Mouse (Mus musculus) forebrain, embryonic 10.5 days (tissue): Measurements from ENCODE around the gene Cacnb4. TPM values are rescaled to one million over a fixed set of nuclear protein-coding genes. Genes with fewer than 3 reads are reported as not detected.

ENCODE experiments used
- DNase-seq: peaks from one replicate; pipeline ENCODE4 v3.0.0-alpha.2; 2017; ENCODE audit warnings: low spot score; ENCODE audit errors: extremely low spot score
- H3K27ac ChIP-seq: fragments of 300-500 bp; sonication (generic); 2 replicates; pipeline ENCODE4 v1.5.1; 2016; ENCODE audit warnings: mild to moderate bottlenecking
- H3K27me3 ChIP-seq: fragments of 300-500 bp; sonication (generic); 2 replicates; pipeline ENCODE4 v1.6.1; 2016; ENCODE audit warnings: mild to moderate bottlenecking; ENCODE audit not compliant: poor library complexity, severe bottlenecking
- H3K36me3 ChIP-seq: fragments of 300-500 bp; sonication (generic); replicated peaks from 2 replicates; pipeline ENCODE4 v1.6.1; 2016; ENCODE audit warnings: mild to moderate bottlenecking, moderate library complexity
- H3K4me1 ChIP-seq: fragments of 300-500 bp; sonication (generic); 2 replicates; pipeline ENCODE4 v1.6.1; 2016
- H3K4me3 ChIP-seq: fragments of 300-500 bp; sonication (generic); 2 replicates; pipeline ENCODE4 v1.5.1; 2016; ENCODE audit warnings: mild to moderate bottlenecking, moderate library complexity
- H3K9me3 ChIP-seq: fragments of 300-500 bp; sonication (generic); 2 replicates; pipeline ENCODE4 v1.6.1; 2016; ENCODE audit warnings: mild to moderate bottlenecking, moderate library complexity
- WGBS: fragments of 180-500 bp; shearing (Covaris S2); methylation state at CpG from one replicate; pipeline ENCODE4 v1.1.7; 2016; 5-methylcytosine and 5-hydroxymethylcytosine counted together
- polyA plus RNA-seq: library from polyadenylated mRNA; unstranded; fragments of >200 nt; fragmentation: Nextera tagmentation; extraction: Ambion mirVana; gene quantifications from 2 replicates; pipeline ENCODE4 v1.2.1, GENCODE M21; 2016

Cacnb4 gene
- polyA plus RNA-seq, 1 experiment from 2014 or later: 0.50 TPM

- H3K27me3 ChIP-seq: 0 out of 2 replicates have a peak, but pooled peaks cover 5% of the 10 kb centered on the region
- H3K4me3 ChIP-seq: no peak overlapping the region
- DNase-seq: no peak
- peaks cover 35% of the 10 kb centered on the region for H3K4me1 ChIP-seq
- no peaks in the 10 kb centered on the region for H3K9me3 ChIP-seq
- peaks cover 4% of the 10 kb centered on the region; the same call in 1 of the 2 replicates for H3K36me3 ChIP-seq
- 91% methylated on average over 3 of the region's 3 CpGs for WGBS
- H3K27ac ChIP-seq: no peak overlapping the region
Observed at GRCm38 (mm10) chr2:52426041-52426440, 250.6 kb downstream of the Cacnb4 start.

GRCm38 (mm10) chr2:52425523-52425795 lies 251.2 kb downstream of the Cacnb4 start:
- no peaks in the 10 kb centered on the region for H3K9me3 ChIP-seq
- no peak for DNase-seq
- H3K36me3 ChIP-seq: peaks cover 4% of the 10 kb centered on the region; the same call in 1 of the 2 replicates
- WGBS: 29% methylated on average over 10 of the region's 10 CpGs
- H3K27ac ChIP-seq: peak overlapping the region; percentile 98
- H3K4me3 ChIP-seq: peak overlapping the region; percentile 93
- 0 out of 2 replicates have a peak, but pooled peaks cover 5% of the 10 kb centered on the region for H3K27me3 ChIP-seq
- H3K4me1 ChIP-seq: peaks cover 37% of the 10 kb centered on the region

GRCm38 (mm10) chr2:52424747-52425522 lies 251.7 kb downstream of the Cacnb4 start, which contains the start of gene Arl5a:
Gene Arl5a (minus strand): TSS chr2:52424901.
- DNase-seq: peak; percentile 95
- under 1% methylated on average over 57 of the region's 57 CpGs for WGBS
- peaks cover 4% of the 10 kb centered on the region; the same call in 1 of the 2 replicates for H3K36me3 ChIP-seq
- peaks cover 37% of the 10 kb centered on the region for H3K4me1 ChIP-seq
- H3K27ac ChIP-seq: peak within 1 kb of the TSS; percentile 98
- 0 out of 2 replicates have a peak, but pooled peaks cover 5% of the 10 kb centered on the region for H3K27me3 ChIP-seq
- no peaks in the 10 kb centered on the region for H3K9me3 ChIP-seq
- H3K4me3 ChIP-seq: peak within 1 kb of the TSS; percentile 93

- Histone ChIP-seq H3K27me3 (0 out of 2 replicates have a peak, but pooled peaks cover 5% of the 10 kb centered on the region), H3K9me3 (peaks cover 2% of the 10 kb centered on the region; the same call in 1 of the 2 replicates), H3K27ac (peak overlapping the region; percentile 98), H3K36me3 (peaks cover 4% of the 10 kb centered on the region; the same call in 1 of the 2 replicates), H3K4me1 (peaks cover 37% of the 10 kb centered on the region), H3K4me3 (peak overlapping the region; percentile 93)
- DNase-seq: peak; percentile 59
- 0% methylated on average over 42 of the region's 42 CpGs for WGBS
Observed at GRCm38 (mm10) chr2:52424248-52424728, 252.3 kb downstream of the Cacnb4 start.

GRCm38 (mm10) chr2:52423611-52424247 lies 252.9 kb downstream of the Cacnb4 start:
- Histone ChIP-seq H3K4me1 (peaks cover 37% of the 10 kb centered on the region), H3K4me3 (peak overlapping the region; percentile 93), H3K9me3 (peaks cover 2% of the 10 kb centered on the region; the same call in 1 of the 2 replicates), H3K27ac (peak overlapping the region; percentile 98), H3K36me3 (peaks cover 8% of the 10 kb centered on the region; the same call in 1 of the 2 replicates), H3K27me3 (0 out of 2 replicates have a peak, but pooled peaks cover 5% of the 10 kb centered on the region)
- WGBS: 4% methylated on average over 16 of the region's 16 CpGs
- DNase-seq: no peak

- WGBS: 69% methylated on average over 8 of the region's 8 CpGs
- DNase-seq: no peak
- peaks cover 15% of the 10 kb centered on the region for H3K36me3 ChIP-seq
- H3K9me3 ChIP-seq: peaks cover 2% of the 10 kb centered on the region; the same call in 1 of the 2 replicates
- peaks cover 37% of the 10 kb centered on the region for H3K4me1 ChIP-seq
- H3K27ac ChIP-seq: 0 out of 2 replicates have a peak overlapping the region, but pooled peaks have one; percentile 98
- 0 out of 2 replicates have a peak, but pooled peaks cover 5% of the 10 kb centered on the region for H3K27me3 ChIP-seq
- H3K4me3 ChIP-seq: peak overlapping the region; percentile 93
Observed at GRCm38 (mm10) chr2:52422871-52423610, 253.6 kb downstream of the Cacnb4 start.

GRCm38 (mm10) chr2:52421197-52421596 lies 255.4 kb downstream of the Cacnb4 start:
- WGBS: 72% methylated on average over 6 of the region's 6 CpGs
- no peak for DNase-seq
- H3K4me1 ChIP-seq: peaks cover 37% of the 10 kb centered on the region

GRCm38 (mm10) chr2:52420001-52420710 lies 256.5 kb downstream of the Cacnb4 start:
- no peak overlapping the region for H3K27ac ChIP-seq

More at GRCm38 (mm10) chr2:52421197-52421596, 255.4 kb downstream of the Cacnb4 start:
- H3K36me3 ChIP-seq: peaks cover 31% of the 10 kb centered on the region
- peaks cover 18% of the 10 kb centered on the region for H3K9me3 ChIP-seq
- H3K4me3 ChIP-seq: no peak overlapping the region
- no peak overlapping the region for H3K27ac ChIP-seq
- 0 out of 2 replicates have a peak, but pooled peaks cover 5% of the 10 kb centered on the region for H3K27me3 ChIP-seq

GRCm38 (mm10) chr2:52419295-52419694 lies 257.3 kb downstream of the Cacnb4 start:
- Histone ChIP-seq H3K27me3 (no peaks in the 10 kb centered on the region), H3K4me3 (no peak overlapping the region), H3K36me3 (peaks cover 50% of the 10 kb centered on the region), H3K27ac (no peak overlapping the region), H3K4me1 (peaks cover 30% of the 10 kb centered on the region), H3K9me3 (peaks cover 28% of the 10 kb centered on the region)
- no peak for DNase-seq
- WGBS: 84% methylated on average over 6 of the region's 6 CpGs

More at GRCm38 (mm10) chr2:52420001-52420710, 256.5 kb downstream of the Cacnb4 start:
- H3K9me3 ChIP-seq: peaks cover 28% of the 10 kb centered on the region
- peaks cover 30% of the 10 kb centered on the region for H3K4me1 ChIP-seq
- H3K36me3 ChIP-seq: peaks cover 42% of the 10 kb centered on the region
- no peak overlapping the region for H3K4me3 ChIP-seq
- DNase-seq: no peak
- no peaks in the 10 kb centered on the region for H3K27me3 ChIP-seq
- WGBS: 94% methylated on average over 7 of the region's 7 CpGs

- peaks cover 70% of the 10 kb centered on the region for H3K9me3 ChIP-seq
- 97% methylated on average over 5 of the region's 5 CpGs for WGBS
- no peak overlapping the region for H3K27ac ChIP-seq
- no peak for DNase-seq
- no peak overlapping the region for H3K4me3 ChIP-seq
- no peaks in the 10 kb centered on the region for H3K4me1 ChIP-seq
- peaks cover 98% of the 10 kb centered on the region for H3K36me3 ChIP-seq
- no peaks in the 10 kb centered on the region for H3K27me3 ChIP-seq
Observed at GRCm38 (mm10) chr2:52412524-52413037, 264.1 kb downstream of the Cacnb4 start.

GRCm38 (mm10) chr2:52406480-52406879 lies 270.2 kb downstream of the Cacnb4 start:
- WGBS: 88% methylated on average over 1 of the region's 1 CpGs
- Histone ChIP-seq H3K27ac (no peak overlapping the region), H3K27me3 (no peaks in the 10 kb centered on the region), H3K4me3 (no peak overlapping the region), H3K9me3 (peaks cover 32% of the 10 kb centered on the region), H3K4me1 (no peaks in the 10 kb centered on the region), H3K36me3 (peaks cover 95% of the 10 kb centered on the region)
- no peak for DNase-seq
